Mouse (Mus musculus) kidney, embryonic 16.5 days (tissue): ENCODE measurements around the gene Rspry1. TPM values are rescaled to one million over a fixed set of nuclear protein-coding genes. Genes with fewer than 3 reads are reported as not detected.

Experiments used
- ATAC-seq: fragments of 200-750 bp; cut with Nextera tagmentation; 2 replicates; pipeline ENCODE4 v1.8.0; 2017; ENCODE audit warnings: moderate TSS enrichment; ENCODE audit not compliant: low FRiP score, low TSS enrichment
- H3K27ac ChIP-seq: fragments of 300-500 bp; sonication (generic); 2 replicates; pipeline ENCODE4 v1.5.1; 2014; ENCODE audit warnings: low read length
- H3K27me3 ChIP-seq: fragments of 300-500 bp; sonication (generic); 2 replicates; pipeline ENCODE4 v1.6.1; 2014; ENCODE audit warnings: low read length, control low read depth, mixed read lengths; ENCODE audit not compliant: insufficient read depth
- H3K36me3 ChIP-seq: fragments of 300-500 bp; sonication (generic); 2 replicates; pipeline ENCODE4 v1.6.1; 2014; ENCODE audit warnings: low read length, control low read depth, mixed read lengths; ENCODE audit not compliant: insufficient read depth
- H3K4me1 ChIP-seq: fragments of 300-500 bp; sonication (generic); 2 replicates; pipeline ENCODE4 v1.6.1; 2014; ENCODE audit warnings: low read length, control low read depth, mixed read lengths; ENCODE audit not compliant: insufficient read depth
- H3K4me2 ChIP-seq: fragments of 300-500 bp; sonication (generic); replicated peaks from 2 replicates; pipeline ENCODE4 v1.6.1; 2014; ENCODE audit warnings: low read depth, low read length
- H3K4me3 ChIP-seq: fragments of 300-500 bp; sonication (generic); 2 replicates; pipeline ENCODE4 v1.5.1; 2014; ENCODE audit warnings: mild to moderate bottlenecking, low read length
- H3K9ac ChIP-seq: fragments of 300-500 bp; sonication (generic); replicated peaks from 2 replicates; pipeline ENCODE4 v1.6.1; 2014; ENCODE audit warnings: low read length
- H3K9me3 ChIP-seq: fragments of 300-500 bp; sonication (generic); 2 replicates; pipeline ENCODE4 v1.6.1; 2016; ENCODE audit warnings: low read length, control low read depth
- WGBS: fragments of 180-500 bp; shearing (Covaris S2); extraction: QIAGEN DNeasy Blood & Tissue Kit; methylation state at CpG from one replicate; pipeline ENCODE4 v1.1.7; 2014; 5-methylcytosine and 5-hydroxymethylcytosine counted together
- polyA plus RNA-seq: library from polyadenylated mRNA; unstranded; fragments of >200 nt; fragmentation: Nextera tagmentation; extraction: Ambion mirVana; gene quantifications from 2 replicates; pipeline ENCODE4 v1.2.1, GENCODE M21; 2015

Rspry1 gene
- polyA plus RNA-seq: 39.1 and 41.4 TPM in 2 replicates

GRCm38 (mm10) chr8:94601607-94602385, at the start of gene Rspry1, which contains the start of gene Fam192a:
Rspry1 (plus strand) TSS chr8:94601937.
Fam192a (minus strand) TSS chr8:94601997.
- Histone ChIP-seq H3K27me3 (no peaks in the 10 kb centered on the region), H3K9ac (peak within 1 kb of the TSS; percentile 95), H3K4me3 (peak within 1 kb of the TSS; percentile 99), H3K4me2 (peak within 1 kb of the TSS; percentile 95), H3K4me1 (peaks cover 22% of the 10 kb centered on the region), H3K36me3 (no peaks in the 10 kb centered on the region), H3K27ac (peak within 1 kb of the TSS; percentile 96), H3K9me3 (no peaks in the 10 kb centered on the region)
- WGBS: under 1% methylated on average over 55 of the region's 55 CpGs
- ATAC-seq: peak; percentile 100

- Histone ChIP-seq H3K9me3 (no peaks in the 10 kb centered on the region), H3K9ac (no peak overlapping the region), H3K4me3 (no peak overlapping the region), H3K27ac (no peak overlapping the region), H3K36me3 (no peaks in the 10 kb centered on the region), H3K27me3 (no peaks in the 10 kb centered on the region), H3K4me1 (peaks cover 4% of the 10 kb centered on the region; the same call in 1 of the 2 replicates), H3K4me2 (no peak overlapping the region)
- ATAC-seq: no peak
- 93% methylated on average over 2 of the region's 2 CpGs for WGBS
Observed at GRCm38 (mm10) chr8:94552696-94553095, 49.0 kb upstream of the Rspry1 start.

GRCm38 (mm10) chr8:94557281-94557680, 44.5 kb upstream of the Rspry1 start:
- H3K36me3 ChIP-seq: no peaks in the 10 kb centered on the region
- H3K27ac ChIP-seq: no peak overlapping the region
- 75% methylated on average over 3 of the region's 3 CpGs for WGBS
- H3K4me1 ChIP-seq: no peaks in the 10 kb centered on the region
- H3K4me3 ChIP-seq: no peak overlapping the region
- no peaks in the 10 kb centered on the region for H3K27me3 ChIP-seq
- H3K4me2 ChIP-seq: no peak overlapping the region
- no peaks in the 10 kb centered on the region for H3K9me3 ChIP-seq
- no peak overlapping the region for H3K9ac ChIP-seq
- ATAC-seq: peak; percentile 13; the same call in 1 of the 2 replicates

- Histone ChIP-seq H3K27ac (no peak overlapping the region), H3K9me3 (no peaks in the 10 kb centered on the region), H3K4me1 (peaks cover 6% of the 10 kb centered on the region; the same call in 1 of the 2 replicates), H3K4me2 (no peak overlapping the region), H3K9ac (no peak overlapping the region), H3K27me3 (no peaks in the 10 kb centered on the region), H3K4me3 (no peak overlapping the region), H3K36me3 (no peaks in the 10 kb centered on the region)
- WGBS: 67% methylated on average over 5 of the region's 5 CpGs
- ATAC-seq: no peak
Observed at GRCm38 (mm10) chr8:94561256-94561655, 40.5 kb upstream of the Rspry1 start.

GRCm38 (mm10) chr8:94564421-94564820, 37.3 kb upstream of the Rspry1 start:
- H3K27me3 ChIP-seq: no peaks in the 10 kb centered on the region
- H3K4me2 ChIP-seq: no peak overlapping the region
- no peak overlapping the region for H3K27ac ChIP-seq
- no peaks in the 10 kb centered on the region for H3K36me3 ChIP-seq
- H3K4me3 ChIP-seq: no peak overlapping the region
- peaks cover 14% of the 10 kb centered on the region; the same call in 1 of the 2 replicates for H3K4me1 ChIP-seq
- no peak for ATAC-seq
- no peak overlapping the region for H3K9ac ChIP-seq
- H3K9me3 ChIP-seq: no peaks in the 10 kb centered on the region

- Histone ChIP-seq H3K27me3 (no peaks in the 10 kb centered on the region), H3K4me3 (no peak overlapping the region), H3K27ac (no peak overlapping the region), H3K9ac (no peak overlapping the region), H3K4me2 (no peak overlapping the region), H3K4me1 (peaks cover 14% of the 10 kb centered on the region; the same call in 1 of the 2 replicates), H3K9me3 (no peaks in the 10 kb centered on the region), H3K36me3 (no peaks in the 10 kb centered on the region)
- 75% methylated on average over 6 of the region's 6 CpGs for WGBS
- ATAC-seq: no peak
Observed at GRCm38 (mm10) chr8:94566033-94566432, 35.7 kb upstream of the Rspry1 start.

- Histone ChIP-seq H3K36me3 (no peaks in the 10 kb centered on the region), H3K4me3 (no peak overlapping the region), H3K4me2 (no peak overlapping the region), H3K4me1 (peaks cover 14% of the 10 kb centered on the region; the same call in 1 of the 2 replicates), H3K9me3 (no peaks in the 10 kb centered on the region), H3K9ac (0 out of 2 replicates have a peak overlapping the region, but pooled peaks have one; percentile 9), H3K27ac (peak overlapping the region; percentile 34; the same call in 1 of the 2 replicates), H3K27me3 (no peaks in the 10 kb centered on the region)
- ATAC-seq: peak; percentile 83
- 53% methylated on average over 15 of the region's 15 CpGs for WGBS
Observed at GRCm38 (mm10) chr8:94566446-94567158, 35.1 kb upstream of the Rspry1 start.

GRCm38 (mm10) chr8:94567159-94567849, 34.4 kb upstream of the Rspry1 start:
- peak; percentile 52; the same call in 1 of the 2 replicates for ATAC-seq
- H3K4me1 ChIP-seq: peaks cover 14% of the 10 kb centered on the region; the same call in 1 of the 2 replicates
- no peaks in the 10 kb centered on the region for H3K36me3 ChIP-seq
- no peak overlapping the region; the same call in 1 of the 2 replicates for H3K27ac ChIP-seq
- H3K9me3 ChIP-seq: no peaks in the 10 kb centered on the region
- WGBS: 75% methylated on average over 8 of the region's 8 CpGs
- H3K27me3 ChIP-seq: no peaks in the 10 kb centered on the region
- H3K4me3 ChIP-seq: no peak overlapping the region
- H3K9ac ChIP-seq: 0 out of 2 replicates have a peak overlapping the region, but pooled peaks have one; percentile 9
- H3K4me2 ChIP-seq: no peak overlapping the region

GRCm38 (mm10) chr8:94568098-94568497, 33.6 kb upstream of the Rspry1 start:
- ATAC-seq: no peak
- H3K9ac ChIP-seq: no peak overlapping the region
- H3K4me1 ChIP-seq: peaks cover 14% of the 10 kb centered on the region; the same call in 1 of the 2 replicates
- H3K9me3 ChIP-seq: no peaks in the 10 kb centered on the region
- no peak overlapping the region for H3K4me2 ChIP-seq
- H3K36me3 ChIP-seq: 0 out of 2 replicates have a peak, but pooled peaks cover 5% of the 10 kb centered on the region
- no peak overlapping the region for H3K4me3 ChIP-seq
- H3K27ac ChIP-seq: no peak overlapping the region
- WGBS: 88% methylated on average over 8 of the region's 8 CpGs
- H3K27me3 ChIP-seq: no peaks in the 10 kb centered on the region
